In genomic region chr8:8583981-8584377, GRCm38 (mm10) we compare ENCODE assay signal across 23 mouse cellular contexts.
DNase-seq lines count a peak whose midpoint lies in the region; ATAC-seq and TF ChIP-seq lines count a peak whose summit lies in the region.
"Had no signal": no experiment of that assay in that cellular context is flagged by ENCODE, and none has a peak within 500 bp of the region (broad histone marks: within the 10 kb centered on the region; RNA-seq: fewer than 3 reads in every experiment).

No protein-coding gene starts in this region.

- H3K9ac ChIP-seq in liver, embryonic 11.5 days (ENCODE audit: low read depth, low read length) = no peak overlapping the region
- no peak overlapping the region for H3K9ac ChIP-seq in liver, embryonic 14.5 days (replicated peaks)
- no peak overlapping the region for H3K9ac ChIP-seq in liver, postnatal 0 days (replicated peaks)
- H3K9ac ChIP-seq: embryonic facial prominence, embryonic 12.5 days; embryonic facial prominence, embryonic 15.5 days; forebrain, embryonic 15.5 days; hindbrain, embryonic 12.5 days; hindbrain, embryonic 15.5 days had no signal

- DNase-seq in c-Kit-positive CD71-positive TER-119-positive erythroid progenitor cells, embryonic 14.5 days (ENCODE audit: low spot score) = peak; percentile 22
- DNase-seq in liver, embryonic 11.5 days (ENCODE audit: low spot score) = no peak
- peak in 1 of 3 experiments; percentile 10 for DNase-seq in liver, embryonic 14.5 days (ENCODE audit: low read depth in 3 of 3, low spot score in 3 of 3)
- DNase-seq in liver, postnatal 0 days = no peak
- no peak for DNase-seq in left cerebral cortex, postnatal 25 days (ENCODE audit: low spot score in 2 of 2)
- no peak for DNase-seq in adipocyte (ENCODE audit: low spot score)
- DNase-seq in frontal cortex, postnatal 10 days (ENCODE audit: low spot score in 2 of 2) = no peak
- DNase-seq in left cerebral cortex, postnatal 36 days (ENCODE audit: low spot score in 2 of 2) = no peak
- DNase-seq: adrenal gland, adult 8-10 months; adrenal gland, postnatal 25 days; cerebellum, adult 18-20 months; cerebellum, adult 9-10 months; cerebellum, postnatal 14 days; gastrocnemius, postnatal 10 days; gastrocnemius, postnatal 36 days; heart, adult 2 months had no signal

- no peak overlapping the region for H3K4me3 ChIP-seq in liver, embryonic 11.5 days (ENCODE audit: low read depth, low read length)
- no peak overlapping the region for H3K4me3 ChIP-seq in liver, embryonic 14.5 days (ENCODE audit: insufficient read depth in 1 of 2, low read depth in 2 of 2, low read length in 2 of 2)
- H3K4me3 ChIP-seq in liver, postnatal 0 days (ENCODE audit: low read depth, low read length) = no peak overlapping the region
- H3K4me3 ChIP-seq: embryonic facial prominence, embryonic 12.5 days; embryonic facial prominence, embryonic 15.5 days; forebrain, embryonic 15.5 days; heart, adult 2 months; heart, embryonic 10.5 days; hindbrain, embryonic 12.5 days; hindbrain, embryonic 15.5 days had no signal

- intact Hi-C loops in left cerebral cortex, postnatal 25 days (cut with DNase I) = no loop called here
- intact Hi-C loops in left cerebral cortex, postnatal 36 days (cut with DNase I) = no loop called here

- H3K9me3 ChIP-seq in liver, embryonic 11.5 days (ENCODE audit: control insufficient read depth, low read length) = no peaks in the 10 kb centered on the region
- H3K9me3 ChIP-seq in liver, embryonic 14.5 days (ENCODE audit: control insufficient read depth, low read length) = no peaks in the 10 kb centered on the region
- H3K9me3 ChIP-seq in liver, postnatal 0 days (ENCODE audit: low read length) = no peaks in the 10 kb centered on the region
- H3K9me3 ChIP-seq: embryonic facial prominence, embryonic 12.5 days; embryonic facial prominence, embryonic 15.5 days; forebrain, embryonic 15.5 days; heart, embryonic 10.5 days; hindbrain, embryonic 12.5 days; hindbrain, embryonic 15.5 days had no signal

- 23% methylated on average over 4 of the region's 4 CpGs for WGBS in liver, embryonic 11.5 days
- WGBS in liver, embryonic 14.5 days (ENCODE audit: insufficient replicate concordance) = 22% methylated on average over 4 of the region's 4 CpGs
- WGBS in liver, postnatal 0 days (ENCODE audit: insufficient replicate concordance) = 55% methylated on average over 4 of the region's 4 CpGs

- no peak for TF ChIP-seq EP300 in liver, embryonic 14.5 days (IDR thresholded peaks at IDR 0.05; ENCODE audit: low read depth)
- TF ChIP-seq EP300 in liver, postnatal 0 days (IDR thresholded peaks at IDR 0.05; ENCODE audit: low read depth) = peak; percentile 34; the same call in 1 of the 2 replicates

- ATAC-seq in liver, embryonic 11.5 days (replicated peaks; ENCODE audit: low FRiP score) = peak; percentile 79
- ATAC-seq in liver, embryonic 14.5 days (ENCODE audit: insufficient read depth) = peak; percentile 69
- no peak for ATAC-seq in liver, postnatal 0 days
- ATAC-seq: forebrain, embryonic 15.5 days; Patski had no signal

- H3K36me3 ChIP-seq in liver, embryonic 11.5 days (ENCODE audit: control insufficient read depth, insufficient read depth, low read length) = no peaks in the 10 kb centered on the region
- H3K36me3 ChIP-seq in liver, embryonic 14.5 days (replicated peaks; ENCODE audit: control insufficient read depth, insufficient read depth, low read depth) = no peaks in the 10 kb centered on the region
- H3K36me3 ChIP-seq in liver, postnatal 0 days (replicated peaks; ENCODE audit: insufficient read depth, low read length) = no peaks in the 10 kb centered on the region
- H3K36me3 ChIP-seq: embryonic facial prominence, embryonic 12.5 days; embryonic facial prominence, embryonic 15.5 days; forebrain, embryonic 15.5 days; heart, embryonic 10.5 days; hindbrain, embryonic 12.5 days; hindbrain, embryonic 15.5 days had no signal

- H3K4me2 ChIP-seq in liver, embryonic 11.5 days = peak overlapping the region; percentile 35
- peak overlapping the region; percentile 31 for H3K4me2 ChIP-seq in liver, embryonic 14.5 days (ENCODE audit: low read depth)
- no peak overlapping the region for H3K4me2 ChIP-seq in liver, postnatal 0 days (ENCODE audit: low read depth, low read length)
- H3K4me2 ChIP-seq: embryonic facial prominence, embryonic 12.5 days; embryonic facial prominence, embryonic 15.5 days; forebrain, embryonic 15.5 days; hindbrain, embryonic 12.5 days; hindbrain, embryonic 15.5 days had no signal

- no peaks in the 10 kb centered on the region; the same call in 1 of the 2 replicates for H3K4me1 ChIP-seq in liver, embryonic 11.5 days (replicated peaks; ENCODE audit: control insufficient read depth, insufficient read depth, low read length)
- peaks cover 18 to 23% of the 10 kb centered on the region in 2 experiments for H3K4me1 ChIP-seq in liver, embryonic 14.5 days (replicated peaks; ENCODE audit: control insufficient read depth in 2 of 2, insufficient read depth in 2 of 2, low read length in 1 of 2)
- H3K4me1 ChIP-seq in liver, postnatal 0 days (ENCODE audit: insufficient read depth) = no peaks in the 10 kb centered on the region
- H3K4me1 ChIP-seq: embryonic facial prominence, embryonic 12.5 days; embryonic facial prominence, embryonic 15.5 days; forebrain, embryonic 15.5 days; hindbrain, embryonic 12.5 days; hindbrain, embryonic 15.5 days had no signal

- peak overlapping the region; percentile 39; the same call in 1 of the 2 replicates for H3K27ac ChIP-seq in liver, embryonic 11.5 days (ENCODE audit: low read depth, low read length)
- H3K27ac ChIP-seq in liver, embryonic 14.5 days = peak overlapping the region; percentile 37
- no peak overlapping the region for H3K27ac ChIP-seq in liver, postnatal 0 days (ENCODE audit: low read depth)
- H3K27ac ChIP-seq: embryonic facial prominence, embryonic 12.5 days; embryonic facial prominence, embryonic 15.5 days; forebrain, embryonic 15.5 days; heart, adult 2 months; heart, embryonic 10.5 days; hindbrain, embryonic 12.5 days; hindbrain, embryonic 15.5 days had no signal

- no peaks in the 10 kb centered on the region for H3K27me3 ChIP-seq in liver, embryonic 11.5 days (replicated peaks; ENCODE audit: control insufficient read depth, insufficient read depth, low read length)
- no peaks in the 10 kb centered on the region for H3K27me3 ChIP-seq in liver, embryonic 14.5 days (ENCODE audit: control insufficient read depth, insufficient read depth, low read length)
- H3K27me3 ChIP-seq in liver, postnatal 0 days (ENCODE audit: insufficient read depth, low read length) = no peaks in the 10 kb centered on the region
- H3K27me3 ChIP-seq: embryonic facial prominence, embryonic 12.5 days; embryonic facial prominence, embryonic 15.5 days; forebrain, embryonic 15.5 days; hindbrain, embryonic 15.5 days; Patski had no signal

- TF ChIP-seq CTCF in liver, embryonic 14.5 days (IDR thresholded peaks at IDR 0.05; ENCODE audit: low read depth) = no peak
- no peak for TF ChIP-seq CTCF in liver, postnatal 0 days (IDR thresholded peaks at IDR 0.05; ENCODE audit: low read depth)
